Mouse (Mus musculus) thymus, postnatal 10 days (tissue): Measurements from ENCODE around the gene Gm8126.
"Not testable (repeated sequence)": the region's sequence is repeated elsewhere in the genome, so short reads cannot be mapped to it uniquely, and the experiment has no call there.

Experiments used
- DNase-seq, 2 experiments: peaks; one replicate each; pipeline ENCODE4 v3.0.0; 2021; ENCODE audit warnings: low spot score in 2 of 2

The Gm8126 gene

DNA sequence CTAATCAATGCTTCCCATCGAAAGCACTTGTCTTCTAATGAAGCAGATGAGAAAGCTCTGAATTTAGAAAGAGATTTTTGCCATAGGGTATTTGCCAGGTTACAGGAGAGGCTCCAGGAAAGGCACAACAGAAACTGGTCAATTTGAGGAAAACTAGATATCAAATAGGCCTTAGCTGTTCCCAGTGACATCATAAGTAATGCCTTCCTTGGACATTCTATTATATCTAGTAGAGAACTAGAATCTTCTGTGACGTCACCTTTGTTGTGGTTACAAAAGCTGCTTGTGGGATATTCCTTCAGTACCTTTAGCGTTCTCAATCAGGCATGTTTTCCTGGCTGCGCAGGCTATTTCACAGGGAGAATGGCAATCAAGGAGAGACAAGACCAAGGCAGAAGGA lies at the start of gene Gm8126:
Gm8126 (plus strand) TSS at position 301 of the 400 bp plus-strand sequence.
- not testable (repeated sequence) for DNase-seq

- DNase-seq, result not testable (repeated sequence)
Measured at GRCm38 (mm10) chr14:43235204-43235603, 23.2 kb upstream of the Gm8126 start, which contains the start of gene Gm8122. Gm8122 (minus strand) TSS chr14:43235304.

GRCm38 (mm10) chr14:43237769-43238168 lies 20.7 kb upstream of the Gm8126 start:
- not testable (repeated sequence) for DNase-seq

DNA sequence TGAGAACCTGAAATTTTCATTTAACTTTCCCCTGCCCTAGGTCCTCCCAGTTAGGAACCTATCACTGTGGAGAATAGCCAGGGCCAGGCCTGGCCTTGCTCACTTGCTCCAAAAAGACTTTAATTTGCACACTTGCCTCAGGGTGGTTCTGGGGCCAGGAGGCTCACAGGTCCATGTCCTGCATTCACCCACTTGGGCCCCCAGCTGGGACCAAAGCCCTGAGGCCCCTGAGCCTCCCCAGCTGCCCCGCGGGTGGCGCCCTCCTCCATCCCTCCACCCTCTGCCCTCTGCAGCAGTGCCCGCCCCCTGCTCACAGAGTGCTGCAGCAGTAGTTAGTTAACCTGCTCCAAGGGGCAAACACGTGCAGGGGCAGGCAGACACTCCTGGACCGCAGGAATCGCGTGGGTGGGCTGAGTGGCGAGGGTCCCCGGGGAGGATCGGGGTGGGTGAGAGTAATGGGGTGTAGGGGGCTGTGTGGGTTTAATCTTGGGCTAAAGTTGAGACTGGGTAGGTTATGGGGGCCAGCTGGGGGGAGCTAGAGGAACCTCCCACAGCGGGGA lies 8.8 kb upstream of the Gm8126 start:
- DNase-seq, result peak in 1 of 2 experiments; percentile 12

- DNase-seq, result not testable (repeated sequence)
Measured at GRCm38 (mm10) chr14:43250549-43251253, 7.7 kb upstream of the Gm8126 start.

DNA sequence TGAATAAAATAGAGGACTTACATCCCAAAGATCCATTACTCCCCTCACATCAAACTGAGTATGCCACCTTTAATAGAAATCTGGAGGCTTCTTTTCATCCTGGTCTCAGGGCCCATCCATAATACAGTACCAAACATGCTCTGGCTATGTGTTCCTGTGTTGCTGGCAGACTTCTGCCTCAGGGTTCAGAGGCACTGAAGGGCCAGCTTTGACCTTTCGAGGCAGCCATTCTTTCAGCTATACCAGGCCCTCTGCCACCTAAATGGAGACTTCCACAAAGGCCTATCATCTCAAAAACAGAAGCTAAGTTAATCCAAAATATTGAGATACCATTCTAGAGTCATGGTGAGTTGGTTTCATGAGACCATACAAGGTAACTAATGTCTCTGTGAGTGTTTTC lies 1.9 kb upstream of the Gm8126 start:
- DNase-seq, result not testable (repeated sequence)

GRCm38 (mm10) chr14:43263421-43263820 lies 5.0 kb downstream of the Gm8126 start:
- DNase-seq, result peak in 1 of 2 experiments; percentile 4

GRCm38 (mm10) chr14:43268521-43269084 lies 10.2 kb downstream of the Gm8126 start:
- DNase-seq, result not testable (repeated sequence)

DNA sequence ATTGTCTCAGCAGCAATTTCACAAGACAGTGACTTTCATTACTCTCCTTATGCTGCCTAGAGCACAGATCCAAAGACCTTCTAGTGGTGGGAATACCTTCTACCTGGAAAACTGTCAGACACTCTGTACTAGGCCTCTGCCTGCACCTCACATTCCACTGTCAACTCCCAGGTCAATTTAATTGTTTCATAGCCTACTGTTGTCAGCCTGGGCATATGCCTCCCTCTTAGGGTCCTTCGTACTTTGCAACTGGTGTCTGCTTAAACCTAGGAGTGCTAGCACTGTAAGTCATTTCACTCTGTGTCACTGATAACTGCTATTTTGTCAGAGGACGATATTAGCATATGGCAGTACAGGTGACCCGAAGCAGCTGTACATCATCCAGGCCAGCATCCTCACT lies 10.8 kb downstream of the Gm8126 start:
- DNase-seq, result not testable (repeated sequence)

DNA sequence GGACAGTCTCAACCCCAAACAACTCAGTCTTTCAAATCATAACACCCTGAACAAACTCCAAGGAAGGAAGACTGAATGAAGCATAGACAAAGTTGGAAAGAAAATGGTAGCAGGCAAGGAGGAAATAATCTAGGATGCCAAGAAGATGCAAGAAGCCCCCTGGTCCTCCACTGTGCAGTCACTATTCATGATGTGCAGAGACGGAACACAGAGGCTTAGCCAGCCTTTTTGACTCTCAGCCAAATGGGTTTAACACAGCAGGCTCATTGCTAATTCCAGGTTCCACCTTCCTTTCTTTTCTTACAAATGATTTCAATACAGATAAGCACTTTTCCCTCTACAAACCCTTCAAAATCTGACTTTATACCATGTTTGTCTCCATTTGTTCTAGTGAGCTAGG lies 14.7 kb downstream of the Gm8126 start:
- not testable (repeated sequence) for DNase-seq

GRCm38 (mm10) chr14:43274986-43275511 lies 16.6 kb downstream of the Gm8126 start, which contains the start of gene Gm9732:
Gm9732 (plus strand) TSS chr14:43275036.
- DNase-seq, result not testable (repeated sequence)

GRCm38 (mm10) chr14:43275752-43276151 lies 17.3 kb downstream of the Gm8126 start:
- not testable (repeated sequence) for DNase-seq

DNA sequence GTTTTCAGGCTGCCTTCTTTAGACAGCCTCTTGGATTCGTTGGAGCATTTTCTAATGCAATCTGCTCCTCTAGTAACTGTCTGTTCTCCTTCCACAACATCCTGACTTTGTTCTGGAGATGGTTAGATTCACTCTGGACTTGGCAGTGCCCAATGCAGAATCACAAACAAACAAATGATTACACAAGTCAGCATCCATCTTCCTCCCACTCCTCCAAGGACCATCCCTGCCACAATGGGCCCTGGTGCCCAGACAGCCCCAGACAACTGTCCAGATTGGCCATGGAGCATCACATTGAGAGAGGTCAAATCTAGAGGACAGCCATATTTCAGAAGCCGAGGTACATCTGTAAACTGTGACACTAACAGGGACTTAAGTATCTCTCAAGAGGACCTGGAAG lies 19.0 kb downstream of the Gm8126 start:
- not testable (repeated sequence) for DNase-seq

DNA sequence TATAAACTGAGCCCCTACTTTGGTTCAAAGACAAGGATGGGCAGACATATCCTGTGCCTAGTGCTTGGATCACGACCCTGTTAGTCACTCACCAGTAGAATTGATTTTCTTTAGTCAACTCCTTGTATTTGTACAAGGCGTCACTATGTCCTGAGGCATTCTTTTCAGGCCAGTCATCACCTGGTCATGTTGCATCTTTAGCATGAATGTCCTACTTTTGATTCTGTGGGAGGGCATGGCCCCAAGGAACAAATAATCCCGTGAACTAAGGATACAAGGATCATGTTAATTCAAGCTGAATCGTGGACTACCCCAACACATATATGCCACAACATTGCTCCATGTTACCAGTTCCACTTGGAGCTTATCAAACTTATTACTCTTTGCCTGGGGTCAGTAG lies 19.7 kb downstream of the Gm8126 start:
- not testable (repeated sequence) for DNase-seq

GRCm38 (mm10) chr14:43278681-43279080 lies 20.2 kb downstream of the Gm8126 start:
- DNase-seq, result not testable (repeated sequence)

DNA sequence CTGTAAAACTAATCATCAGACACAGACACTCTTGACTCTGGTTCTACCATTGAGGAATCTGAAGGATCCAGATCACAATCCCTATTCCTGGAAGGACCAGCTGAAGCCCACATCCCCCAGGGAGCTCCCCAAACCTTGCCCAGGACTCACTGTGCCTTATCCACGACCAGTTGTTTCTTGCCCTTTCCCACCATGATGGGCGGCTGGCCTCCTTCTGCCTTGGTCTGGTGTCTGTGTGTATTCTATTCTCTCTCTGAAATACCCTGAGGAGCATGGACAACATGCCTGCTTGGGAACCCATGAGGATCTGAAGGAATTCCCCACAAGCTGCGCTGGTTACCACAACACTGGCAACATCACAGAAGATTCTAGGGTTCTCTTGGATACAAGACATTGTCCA lies 35.1 kb downstream of the Gm8126 start, which contains the start of gene Gm8127:
Gm8127 (minus strand) TSS at position 330 of the 400 bp plus-strand sequence.
- not testable (repeated sequence) for DNase-seq
